12 mouse cellular contexts compared by ENCODE assay signal in genomic region chr11:75336676-75337075, GRCm38 (mm10). TPM values are rescaled to one million over a fixed set of nuclear protein-coding genes. Genes with fewer than 3 reads are reported as not detected.
DNase-seq lines count a peak whose midpoint lies in the region; ATAC-seq and TF ChIP-seq lines count a peak whose summit lies in the region.
"Had no signal": no experiment of that assay in that cellular context is flagged by ENCODE, and none has a peak within 500 bp of the region (broad histone marks: within the 10 kb centered on the region; RNA-seq: fewer than 3 reads in every experiment).

No protein-coding gene starts in this region.

- TF ChIP-seq POLR2A in CH12.LX (IDR thresholded peaks at IDR 0.05; ENCODE audit: low read depth, low read length) = no peak

- TF ChIP-seq EP300 in lung, postnatal 0 days (IDR thresholded peaks at IDR 0.05) = 0 out of 2 replicates have a peak, but pooled peaks have one; percentile 15
- no peak for TF ChIP-seq EP300 in CH12.LX (IDR thresholded peaks at IDR 0.05; ENCODE audit: low read length)
- no peak for TF ChIP-seq EP300 in liver, embryonic 14.5 days (IDR thresholded peaks at IDR 0.05; ENCODE audit: low read depth)

- no peak for DNase-seq in lung, postnatal 0 days (ENCODE audit: low spot score)
- no peak for DNase-seq in lung, adult 18-20 months
- peak; percentile 52 for DNase-seq in CH12.LX (ENCODE audit: extremely low read depth)
- no peak for DNase-seq in liver, embryonic 14.5 days (ENCODE audit: low read depth in 3 of 3, low spot score in 3 of 3)
- DNase-seq in splenic B cell, adult 2 months (ENCODE audit: low read depth, low spot score) = peak; percentile 74
- DNase-seq in ovary, postnatal 36 days (ENCODE audit: low spot score) = no peak
- DNase-seq in kidney, adult 18-20 months = no peak
- no peak for DNase-seq in frontal cortex, adult 2 months (ENCODE audit: extremely low spot score in 1 of 2, low spot score in 1 of 2)

- no peak overlapping the region for H3K27ac ChIP-seq in lung, postnatal 0 days (ENCODE audit: low read length)
- H3K27ac ChIP-seq in CH12.LX (ENCODE audit: insufficient read depth, low read depth) = no peak overlapping the region
- no peak overlapping the region; the same call in 1 of the 2 replicates for H3K27ac ChIP-seq in liver, embryonic 14.5 days
- H3K27ac ChIP-seq: hindbrain, embryonic 12.5 days; neural tube, embryonic 15.5 days had no signal

- no peak overlapping the region for H3K4me2 ChIP-seq in lung, postnatal 0 days (replicated peaks; ENCODE audit: low read depth, low read length)
- H3K4me2 ChIP-seq in CH12.LX (ENCODE audit: insufficient read depth, low read depth, poor library complexity, severe bottlenecking) = no peak overlapping the region
- peak overlapping the region; percentile 28; the same call in 1 of the 2 replicates for H3K4me2 ChIP-seq in liver, embryonic 14.5 days (ENCODE audit: low read depth)
- H3K4me2 ChIP-seq: hindbrain, embryonic 12.5 days; neural tube, embryonic 15.5 days had no signal

- dilution Hi-C loops in CH12.LX (cut with MboI; ENCODE audit: extremely low pct_ligation_motif_present, extremely low pct_unique_long_range_greater_than_20kb, low sequenced_read_pairs) = no loop called here

- no peak for TF ChIP-seq RAD21 in CH12.LX (IDR thresholded peaks at IDR 0.05; ENCODE audit: low read depth, low read length)

- in situ Hi-C loops in CH12.LX (cut with MboI; ENCODE audit: low pct_ligation_motif_present, low pct_unique_long_range_greater_than_20kb, low sequenced_read_pairs) = no loop called here

- no peaks in the 10 kb centered on the region for H3K27me3 ChIP-seq in lung, postnatal 0 days (replicated peaks; ENCODE audit: insufficient read depth, low read length)
- no peaks in the 10 kb centered on the region for H3K27me3 ChIP-seq in CH12.LX (replicated peaks)
- no peaks in the 10 kb centered on the region for H3K27me3 ChIP-seq in liver, embryonic 14.5 days (ENCODE audit: control insufficient read depth, insufficient read depth, low read length)
- H3K27me3 ChIP-seq in splenic B cell, adult 2 months (ENCODE audit: control insufficient read depth, insufficient read depth, low read length, poor library complexity, severe bottlenecking) = no peaks in the 10 kb centered on the region
- H3K27me3 ChIP-seq: hindbrain, embryonic 12.5 days; neural tube, embryonic 15.5 days had no signal

- ATAC-seq in lung, postnatal 0 days = peak; percentile 46; the same call in 1 of the 2 replicates
- ATAC-seq in liver, embryonic 14.5 days (ENCODE audit: insufficient read depth) = peak; percentile 39; the same call in 1 of the 2 replicates
- ATAC-seq: forebrain, embryonic 14.5 days had no signal

- no peak for TF ChIP-seq CTCF in lung, postnatal 0 days (IDR thresholded peaks at IDR 0.05)
- no peak for TF ChIP-seq CTCF in CH12.LX (conservative IDR thresholded peaks at IDR 0.05 in 1 of 2, IDR thresholded peaks at IDR 0.05 in 1 of 2; ENCODE audit: low read depth in 2 of 2, low read length in 2 of 2)
- TF ChIP-seq CTCF in liver, embryonic 14.5 days (IDR thresholded peaks at IDR 0.05; ENCODE audit: low read depth) = no peak

- no peaks in the 10 kb centered on the region for H3K36me3 ChIP-seq in lung, postnatal 0 days (ENCODE audit: insufficient read depth, low read length)
- H3K36me3 ChIP-seq in CH12.LX (replicated peaks in 1 of 2; ENCODE audit: control insufficient read depth in 1 of 2, insufficient read depth in 1 of 2, low read length in 1 of 2) = peaks cover 66 to 91% of the 10 kb centered on the region in 2 experiments
- peaks cover 76% of the 10 kb centered on the region for H3K36me3 ChIP-seq in liver, embryonic 14.5 days (replicated peaks; ENCODE audit: control insufficient read depth, insufficient read depth, low read depth)
- H3K36me3 ChIP-seq in splenic B cell, adult 2 months (ENCODE audit: control insufficient read depth, insufficient read depth, low read length, poor library complexity, severe bottlenecking) = peaks cover 9% of the 10 kb centered on the region

- WGBS in lung, postnatal 0 days = 57% methylated on average over 8 of the region's 8 CpGs
- WGBS in liver, embryonic 14.5 days (ENCODE audit: insufficient replicate concordance) = 25% methylated on average over 8 of the region's 8 CpGs

- no peaks in the 10 kb centered on the region for H3K9me3 ChIP-seq in lung, postnatal 0 days (ENCODE audit: low read length)
- H3K9me3 ChIP-seq in CH12.LX (replicated peaks; ENCODE audit: low read length) = no peaks in the 10 kb centered on the region
- H3K9me3 ChIP-seq in liver, embryonic 14.5 days (ENCODE audit: control insufficient read depth, low read length) = no peaks in the 10 kb centered on the region
- H3K9me3 ChIP-seq: G1E; hindbrain, embryonic 12.5 days; neural tube, embryonic 15.5 days had no signal

- no peak overlapping the region for H3K4me3 ChIP-seq in lung, postnatal 0 days (ENCODE audit: low read depth, low read length)
- H3K4me3 ChIP-seq in CH12.LX (replicated peaks in 1 of 3; ENCODE audit: low read depth in 2 of 3, low read length in 2 of 3, poor library complexity in 1 of 3) = no peak overlapping the region
- H3K4me3 ChIP-seq in liver, embryonic 14.5 days (ENCODE audit: insufficient read depth in 1 of 2, low read depth in 2 of 2, low read length in 2 of 2) = no peak overlapping the region
- H3K4me3 ChIP-seq: hindbrain, embryonic 12.5 days; neural tube, embryonic 15.5 days had no signal

- H3K79me2 ChIP-seq in CH12.LX (replicated peaks; ENCODE audit: control insufficient read depth, extremely low read depth, insufficient read depth, poor library complexity, severe bottlenecking) = peaks cover 20% of the 10 kb centered on the region

- no peak overlapping the region for H3K9ac ChIP-seq in lung, postnatal 0 days (replicated peaks; ENCODE audit: low read depth)
- no peak overlapping the region for H3K9ac ChIP-seq in CH12.LX (ENCODE audit: insufficient read depth, low read depth)
- no peak overlapping the region for H3K9ac ChIP-seq in liver, embryonic 14.5 days (replicated peaks)
- H3K9ac ChIP-seq: hindbrain, embryonic 12.5 days; neural tube, embryonic 15.5 days had no signal

- H3K4me1 ChIP-seq in lung, postnatal 0 days (ENCODE audit: insufficient read depth, low read depth, low read length) = no peaks in the 10 kb centered on the region
- H3K4me1 ChIP-seq in CH12.LX (ENCODE audit: control insufficient read depth in 1 of 2, insufficient read depth in 2 of 2) = peaks cover 6 to 18% of the 10 kb centered on the region in 2 experiments; a peak in 2 of 4 replicates
- H3K4me1 ChIP-seq in liver, embryonic 14.5 days (replicated peaks; ENCODE audit: control insufficient read depth in 2 of 2, insufficient read depth in 2 of 2, low read length in 1 of 2) = peaks cover 2 to 10% of the 10 kb centered on the region in 2 experiments; a peak in 3 of 4 replicates
- H3K4me1 ChIP-seq: hindbrain, embryonic 12.5 days had no signal

TF ChIP-seq in CH12.LX, 34 proteins besides CTCF, POLR2A, EP300 and RAD21:
- no peak for TF ChIP-seq TCF12 (IDR thresholded peaks at IDR 0.05; ENCODE audit: low read depth, low read length)

RNA-seq across cellular contexts. Expression of gene Rpa1, which starts 11.4 kb away (rescaled TPM):
- polyA plus RNA-seq in lung, postnatal 0 days (2015; fragmentation: Nextera tagmentation; extraction: Ambion mirVana) = 44.7 and 52.3 TPM in 2 replicates
- total RNA-seq in CH12.LX (2012; rRNA removed) = 287 and 354 TPM in 2 replicates
- total RNA-seq in CH12.LX (2014; rRNA removed) = 357 and 379 TPM in 2 replicates
- 230 and 247 TPM in 2 replicates for polyA plus RNA-seq in CH12.LX (2012; ENCODE audit: insufficient read length, low read depth)
- 29.6 and 55.3 TPM in 2 replicates for polyA plus RNA-seq in liver, embryonic 14.5 days (2012; rRNA removed)
- polyA plus RNA-seq in liver, embryonic 14.5 days (2014; fragmentation: Nextera tagmentation; extraction: Ambion mirVana) = 93.2 and 102 TPM in 2 replicates
- 29.4 and 30.7 TPM in 2 replicates for polyA plus RNA-seq in frontal cortex, adult 2 months (2012; rRNA removed)

RNA-seq across cellular contexts. Expression of gene Smyd4, which starts 11.6 kb away (rescaled TPM):
- polyA plus RNA-seq in lung, postnatal 0 days (2015; fragmentation: Nextera tagmentation; extraction: Ambion mirVana) = 6.4 and 6.6 TPM in 2 replicates
- total RNA-seq in CH12.LX (2012; rRNA removed) = 11.5 and 13.9 TPM in 2 replicates
- total RNA-seq in CH12.LX (2014; rRNA removed) = 13.9 and 15.4 TPM in 2 replicates
- 11.8 and 12.5 TPM in 2 replicates for polyA plus RNA-seq in CH12.LX (2012; ENCODE audit: insufficient read length, low read depth)
- polyA plus RNA-seq in liver, embryonic 14.5 days (2012; rRNA removed) = 1.8 and 2.2 TPM in 2 replicates
- polyA plus RNA-seq in liver, embryonic 14.5 days (2014; fragmentation: Nextera tagmentation; extraction: Ambion mirVana) = 2.7 and 3.1 TPM in 2 replicates
- 7.1 and 9.9 TPM in 2 replicates for polyA plus RNA-seq in frontal cortex, adult 2 months (2012; rRNA removed)

Comparison
In these comparisons a context has a peak if more than half of its experiments do, and no peak if none do; other contexts are left out.
1. DNase-seq: peak in CH12.LX (single experiment) and splenic B cell, adult 2 months (single experiment); none in lung, postnatal 0 days (single experiment), lung, adult 18-20 months (0 of 2), liver, embryonic 14.5 days (0 of 3), ovary, postnatal 36 days (single experiment), kidney, adult 18-20 months (single experiment) and frontal cortex, adult 2 months (0 of 2).